Mouse (Mus musculus): Measurements from ENCODE around the gene Ly6g5b.
A peak's percentile ranks its signal among the peaks of the same experiment; 100 is the strongest.

Ly6g5b gene

GRCm38 (mm10) chr17:35115046-35116019 lies at the start of gene Ly6g5b:
TSS of gene Ly6g5b (minus strand) at chr17:35115428.
- DNase-seq = peak; percentile 49

- peak; percentile 30 for DNase-seq
Measured at GRCm38 (mm10) chr17:35164218-35164567, 49.0 kb upstream of the Ly6g5b start.

DNA sequence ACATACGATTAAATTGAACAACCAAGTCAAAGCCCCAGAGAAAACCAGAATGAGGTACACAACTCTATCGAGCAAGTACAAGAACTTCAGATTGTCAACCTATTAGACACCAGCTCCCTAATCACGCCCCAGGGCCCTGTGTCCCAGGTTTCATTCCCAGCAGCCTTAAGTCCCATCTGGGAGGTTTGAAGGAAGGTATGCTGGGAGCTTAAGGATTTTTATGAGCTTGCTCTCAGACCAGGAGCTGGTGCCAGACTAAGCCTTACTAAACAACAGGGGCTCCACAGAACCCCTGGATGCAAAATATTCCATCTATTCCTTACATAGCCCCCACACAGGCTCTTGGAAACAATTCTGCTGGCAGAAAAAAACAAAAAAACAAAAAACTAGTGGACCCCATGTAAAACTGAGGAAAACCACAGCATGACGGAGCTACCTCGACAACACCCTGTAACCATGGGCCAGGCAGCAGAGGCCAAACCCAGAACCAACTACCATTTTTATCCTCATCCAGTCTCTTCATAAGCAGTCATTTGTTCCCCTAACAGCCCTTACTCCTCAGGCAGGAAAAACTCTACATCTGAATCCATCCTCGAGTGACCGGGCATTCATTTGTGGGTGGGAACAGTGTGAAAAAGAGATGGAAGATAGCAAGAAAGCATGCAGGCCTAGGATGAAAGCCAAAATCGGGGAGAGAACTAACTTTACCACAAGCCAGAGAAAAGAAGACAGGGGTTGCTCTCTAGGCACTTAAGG lies 48.3 kb upstream of the Ly6g5b start:
- no peak for DNase-seq

- no peak for DNase-seq
Measured at GRCm38 (mm10) chr17:35162730-35163129, 47.5 kb upstream of the Ly6g5b start.

GRCm38 (mm10) chr17:35162121-35162520 lies 46.9 kb upstream of the Ly6g5b start:
- DNase-seq = no peak

GRCm38 (mm10) chr17:35161421-35161820 lies 46.2 kb upstream of the Ly6g5b start:
- no peak for DNase-seq

GRCm38 (mm10) chr17:35159638-35160037 lies 44.4 kb upstream of the Ly6g5b start:
- DNase-seq = no peak

DNA sequence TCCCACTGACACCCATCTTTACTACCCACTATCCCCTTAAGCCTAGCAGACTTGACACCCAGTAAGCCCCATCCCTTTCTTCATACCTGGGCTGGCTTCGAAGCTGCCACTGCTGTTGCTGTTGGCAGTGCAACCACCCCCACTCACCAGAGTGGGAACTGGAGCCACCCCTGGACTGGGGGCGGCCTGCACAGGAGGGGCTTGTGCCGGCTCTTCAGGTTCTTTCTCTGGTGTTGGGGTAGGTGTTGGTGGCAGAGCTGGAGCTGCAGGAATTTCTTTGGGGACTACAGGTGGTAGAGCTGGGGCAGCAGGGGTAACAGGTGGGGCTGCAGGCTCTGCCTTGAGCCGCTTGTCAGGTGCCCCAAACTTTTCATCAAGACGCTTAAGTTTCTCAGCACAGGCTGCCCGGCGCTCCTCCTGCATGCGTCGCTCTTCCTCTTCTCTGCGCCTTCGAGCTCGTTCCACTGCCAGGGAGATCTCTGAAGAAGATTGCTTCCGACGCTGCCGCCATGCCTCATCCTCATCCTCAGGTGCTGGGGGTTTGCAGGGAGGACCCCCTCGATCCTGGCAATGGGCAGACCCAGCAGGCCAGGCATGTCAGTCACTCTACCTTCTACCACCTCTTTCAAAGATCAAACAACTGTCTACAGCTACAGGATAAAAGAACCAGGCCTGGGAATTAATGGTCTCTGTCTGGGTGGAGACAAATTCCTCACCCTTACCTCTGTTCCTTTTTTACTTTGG lies 43.8 kb upstream of the Ly6g5b start:
- no peak for DNase-seq

DNA sequence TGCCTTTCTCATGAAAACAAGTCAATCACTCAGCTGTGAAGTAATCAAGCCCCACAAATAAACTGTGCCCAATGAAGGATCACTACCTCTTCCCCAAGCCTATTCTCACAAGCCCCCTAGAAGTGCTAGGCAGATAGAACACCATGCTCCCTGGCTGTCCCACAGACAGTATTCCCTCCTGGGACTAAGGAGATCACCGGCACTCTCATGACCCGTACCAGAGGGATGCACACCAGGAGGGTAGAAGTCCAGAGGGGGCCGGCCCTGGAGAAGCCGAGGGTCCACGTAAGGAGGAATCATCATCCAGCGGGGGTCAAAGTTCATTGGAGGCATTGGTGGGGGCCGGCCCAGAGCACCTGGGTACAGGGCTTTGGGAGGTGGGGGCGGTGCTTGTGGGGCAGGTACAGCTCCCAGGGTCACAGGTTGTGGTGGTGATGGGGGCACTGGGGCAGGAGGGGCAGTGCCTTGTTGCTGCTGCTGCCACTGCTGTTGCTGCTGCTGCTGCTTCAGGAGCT lies 42.5 kb upstream of the Ly6g5b start:
- no peak for DNase-seq

- no peak for DNase-seq
Measured at GRCm38 (mm10) chr17:35157254-35157653, 42.0 kb upstream of the Ly6g5b start.

DNA sequence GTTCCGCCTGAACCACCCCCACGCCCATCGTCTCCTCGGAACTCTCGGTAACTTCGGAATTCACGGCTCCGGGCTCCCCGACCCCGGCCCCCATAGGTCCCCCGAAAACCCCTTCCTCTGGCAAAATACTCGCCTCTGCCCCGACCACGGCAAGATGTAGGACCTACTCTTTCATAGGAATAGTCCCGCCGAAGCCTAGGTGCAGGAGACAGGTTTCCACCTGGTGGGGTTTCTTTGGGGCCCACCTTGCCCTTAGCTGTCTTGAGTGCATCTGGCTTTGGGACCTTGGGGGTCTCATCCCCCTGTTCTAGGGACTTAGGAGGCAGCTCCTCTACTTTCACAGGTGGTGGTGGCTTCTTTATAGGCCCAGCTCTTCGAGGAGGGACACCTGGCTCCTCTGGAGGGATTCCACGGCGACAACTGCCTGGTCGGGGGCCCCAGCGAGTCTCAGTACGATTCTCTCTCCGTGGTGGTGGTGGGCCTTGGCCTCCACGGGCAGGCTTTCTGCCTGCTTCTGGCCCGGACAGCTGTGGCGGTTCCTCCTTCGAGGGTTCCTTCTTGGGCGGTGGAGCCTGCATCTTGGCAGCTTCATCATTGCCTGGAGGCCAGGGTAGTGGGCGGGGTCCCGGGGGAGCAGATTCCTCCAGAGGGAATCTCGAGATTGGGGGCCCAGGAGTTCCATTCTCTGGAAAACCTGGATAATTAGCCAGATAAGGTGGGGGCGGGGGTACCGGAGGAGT lies 41.4 kb upstream of the Ly6g5b start:
- no peak for DNase-seq

GRCm38 (mm10) chr17:35155451-35155850 lies 40.2 kb upstream of the Ly6g5b start:
- DNase-seq = no peak

DNA sequence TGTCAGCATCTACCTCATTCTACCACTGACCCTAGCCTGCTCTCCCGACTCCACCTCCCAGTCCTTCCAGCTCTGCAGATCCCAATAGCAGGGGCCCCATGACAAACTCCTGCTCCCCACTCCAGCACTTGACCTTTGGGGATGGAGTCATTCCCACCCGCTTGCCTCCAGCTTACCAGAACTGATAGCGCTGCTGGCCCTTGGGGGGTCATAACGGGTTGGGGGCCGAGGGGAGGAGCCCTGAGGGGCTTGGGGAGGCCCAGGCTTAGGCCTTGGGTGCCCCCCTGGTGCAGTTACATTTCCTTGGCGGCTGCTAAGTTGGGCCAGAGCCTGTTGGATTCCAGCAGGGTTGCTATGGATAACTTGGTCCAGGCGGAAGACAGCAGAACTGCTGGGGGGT lies 39.4 kb upstream of the Ly6g5b start:
- DNase-seq = no peak

GRCm38 (mm10) chr17:35153931-35154330 lies 38.7 kb upstream of the Ly6g5b start:
- no peak for DNase-seq

GRCm38 (mm10) chr17:35153077-35153476 lies 37.8 kb upstream of the Ly6g5b start:
- no peak for DNase-seq

GRCm38 (mm10) chr17:35152121-35152520 lies 36.9 kb upstream of the Ly6g5b start:
- DNase-seq = no peak

GRCm38 (mm10) chr17:35147922-35148639 lies 32.9 kb upstream of the Ly6g5b start:
- no peak for DNase-seq

DNA sequence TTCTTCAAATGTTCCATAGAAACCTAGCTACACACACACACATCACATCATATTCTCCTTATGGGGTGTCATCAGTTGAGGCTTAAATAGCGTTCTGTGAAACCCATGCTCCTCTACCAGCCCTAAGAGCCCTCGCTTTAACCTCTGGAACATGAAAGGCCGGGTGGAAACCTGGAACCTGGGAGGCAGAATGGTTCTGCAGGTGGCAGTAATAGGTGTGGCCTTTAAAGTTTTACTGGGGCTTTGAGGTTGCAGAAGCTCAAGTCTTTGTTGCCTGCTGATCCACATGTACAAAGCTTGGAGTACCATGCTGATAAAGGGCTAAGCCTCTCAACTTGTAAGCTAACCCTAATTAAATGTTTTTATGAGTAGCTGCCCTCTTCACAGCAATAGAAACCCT lies 32.1 kb upstream of the Ly6g5b start:
- DNase-seq = no peak

DNA sequence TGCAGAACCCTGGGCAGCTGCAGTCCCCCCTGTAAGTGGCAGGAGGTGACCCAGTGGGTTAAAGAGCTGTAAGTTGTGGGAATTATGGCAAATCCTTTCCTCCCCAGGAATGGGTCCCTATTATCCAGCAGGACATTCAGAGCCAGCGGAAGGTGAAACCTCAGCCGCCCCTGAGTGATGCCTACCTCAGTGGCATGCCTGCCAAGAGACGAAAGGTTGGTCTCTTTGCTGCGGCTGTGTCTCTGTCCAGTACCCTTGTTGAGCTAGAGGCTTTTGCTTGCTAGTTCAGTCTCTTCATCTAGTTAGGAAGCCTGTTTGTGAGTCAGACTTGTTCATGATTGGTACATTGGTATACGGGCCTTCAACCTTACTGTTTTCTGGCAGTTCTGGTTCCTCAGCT lies 30.9 kb upstream of the Ly6g5b start:
- DNase-seq = no peak

DNA sequence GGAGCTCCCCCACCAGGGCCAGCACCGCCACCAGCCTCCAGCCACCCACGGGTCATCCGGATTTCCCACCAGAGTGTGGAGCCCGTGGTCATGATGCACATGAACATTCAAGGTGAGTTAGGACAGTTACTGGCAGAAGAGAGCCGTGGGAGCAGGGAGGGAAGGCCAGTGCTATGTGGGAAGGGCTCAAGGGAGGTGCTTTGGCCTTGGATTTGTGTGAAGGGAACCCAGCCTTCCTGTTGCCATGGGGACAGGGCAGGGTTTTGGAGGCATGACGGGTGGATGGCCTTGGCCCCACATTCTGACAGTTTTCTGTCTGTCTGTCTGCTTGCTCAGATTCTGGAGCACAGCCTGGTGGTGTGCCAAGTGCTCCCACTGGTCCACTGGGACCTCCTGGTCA lies 26.7 kb upstream of the Ly6g5b start:
- DNase-seq = no peak

DNA sequence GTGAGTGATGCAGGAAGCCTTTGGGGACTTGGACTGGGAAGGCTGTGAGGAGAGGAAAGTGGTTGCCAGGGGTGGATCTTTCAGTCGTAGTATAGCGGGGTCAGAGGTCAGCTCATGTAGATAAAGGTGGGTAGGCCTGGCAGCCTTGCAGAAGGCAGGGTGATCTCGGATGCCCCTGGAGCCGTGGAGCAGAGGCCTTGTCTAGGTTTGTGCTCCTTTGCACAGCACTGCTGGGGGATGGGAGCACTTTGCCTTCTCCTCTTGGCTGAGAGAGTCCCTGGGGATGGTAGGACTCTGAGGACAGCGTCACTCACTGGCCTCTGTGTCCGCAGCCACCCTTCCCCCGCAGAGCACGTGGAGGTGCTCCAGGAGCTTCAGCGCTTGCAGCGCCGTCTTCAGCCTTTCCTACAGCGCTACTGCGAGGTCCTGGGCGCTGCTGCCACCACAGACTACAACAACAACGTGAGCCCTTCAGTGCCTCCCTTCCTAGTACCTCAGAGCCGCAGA lies 25.3 kb upstream of the Ly6g5b start:
- no peak for DNase-seq

All from liver (tissue).